Mouse (Mus musculus) Muller cell, postnatal 12 days (primary cell): ENCODE measurements around the gene Nceh1.
A peak's percentile ranks its signal among the peaks of the same experiment; 100 is the strongest.

Experiments used
- DNase-seq: peaks from one replicate; pipeline ENCODE4 v3.0.0-alpha.2; 2015; ENCODE audit errors: inconsistent ontology term

Nceh1 gene

DNA sequence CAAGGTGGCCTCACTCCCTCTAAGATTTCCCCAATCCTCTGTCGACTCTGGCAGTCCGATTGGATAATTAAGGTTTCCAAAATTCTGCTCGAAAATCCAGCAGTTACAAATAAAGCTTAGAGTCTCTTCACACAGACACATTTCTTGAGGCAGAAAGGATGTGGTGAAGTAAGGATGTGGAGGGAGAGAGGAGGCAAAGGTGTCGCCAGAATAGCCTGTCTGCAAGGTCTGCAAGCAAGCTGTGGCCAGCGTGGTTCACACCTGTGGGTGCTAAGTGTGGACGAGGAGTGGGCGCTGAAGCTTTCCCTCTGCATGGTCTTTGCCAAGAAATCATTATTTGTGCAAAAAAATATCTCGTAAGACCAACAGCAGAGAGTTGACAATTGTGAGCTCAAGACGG lies 139.8 kb downstream of the Nceh1 start:
- DNase-seq: no peak

DNA sequence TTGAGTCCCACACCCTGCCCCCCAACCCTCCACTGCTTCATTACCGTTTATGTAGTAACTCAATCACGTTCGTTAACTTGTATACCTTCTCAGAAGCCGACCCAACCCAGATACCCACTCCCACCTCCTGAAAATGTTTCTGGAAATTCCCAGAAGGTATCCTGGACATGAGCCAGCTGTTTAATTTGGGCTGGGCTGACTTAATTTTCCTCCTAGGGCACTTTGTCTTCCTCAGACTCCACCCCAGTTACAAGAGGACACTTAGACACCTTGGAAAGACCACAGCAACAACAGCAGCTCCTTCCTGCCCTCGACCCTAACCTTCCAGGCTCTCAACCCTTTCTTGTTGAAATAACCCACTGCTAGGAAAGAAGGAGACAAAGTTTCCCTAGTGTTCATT lies 140.8 kb downstream of the Nceh1 start:
- no peak for DNase-seq

DNA sequence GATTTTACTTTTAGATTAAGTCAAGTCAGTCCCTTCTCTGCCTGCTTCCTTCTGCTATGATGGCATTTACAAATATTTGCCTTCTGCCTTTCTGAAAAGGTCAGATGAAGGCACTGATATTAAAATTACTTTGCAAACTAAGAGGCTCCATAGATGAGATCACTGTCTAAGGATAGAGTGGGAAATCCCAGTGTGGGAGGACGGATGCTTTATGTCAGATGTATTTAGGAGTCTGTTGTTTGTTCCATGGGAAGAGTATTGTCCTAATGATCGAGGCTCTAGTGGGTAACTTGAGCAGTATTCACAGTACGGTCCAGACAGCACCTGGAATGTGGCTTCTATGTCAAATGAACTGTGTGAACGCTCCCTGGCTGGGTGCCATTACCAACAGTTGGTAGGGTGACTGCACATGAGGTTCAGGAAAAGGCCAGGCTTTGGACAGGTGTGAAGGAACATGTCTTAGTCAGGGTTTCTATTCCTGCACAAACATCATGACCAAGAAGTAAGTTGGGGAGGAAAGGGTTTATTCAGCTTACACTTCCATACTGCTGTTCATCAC lies 143.9 kb downstream of the Nceh1 start:
- DNase-seq: peak; percentile 14

DNA sequence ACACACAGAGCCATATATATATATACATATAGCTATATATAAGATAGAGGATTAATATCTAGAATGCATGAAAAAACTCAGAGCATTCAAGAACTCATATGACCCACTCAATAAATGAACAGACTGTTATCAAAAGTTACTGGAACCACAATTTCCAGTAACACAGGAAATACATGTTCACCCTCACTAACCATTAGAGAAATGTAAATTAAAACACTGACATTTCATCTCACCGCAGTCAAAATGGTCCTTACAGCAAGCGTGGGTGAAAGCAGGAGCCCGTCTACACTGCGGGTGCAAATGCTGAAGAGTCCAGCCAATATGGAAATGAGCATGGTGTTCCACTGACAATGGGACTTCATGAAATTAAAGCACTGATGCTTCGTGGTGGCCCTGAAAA lies 147.9 kb downstream of the Nceh1 start:
- no peak for DNase-seq
